Mouse (Mus musculus) c-Kit-positive CD71-negative TER-119-negative erythroid progenitor cells, embryonic 14.5 days (primary cell): ENCODE results near the gene Ppil2.

Source experiments
- DNase-seq: peaks from one replicate; pipeline ENCODE4 v3.0.0-alpha.2; 2013; ENCODE audit warnings: low read depth

Gene Ppil2

GRCm38 (mm10) chr16:17110771-17111743 is at the start of gene Ppil2:
Gene Ppil2 (minus strand): TSS chr16:17111257.
- DNase-seq = no peak

- no peak for DNase-seq
These were observed 43.3 kb upstream of the Ppil2 start for GRCm38 (mm10) chr16:17154346-17154745.

GRCm38 (mm10) chr16:17151874-17152273 is 40.8 kb upstream of the Ppil2 start:
- DNase-seq = no peak

GRCm38 (mm10) chr16:17150520-17151258 is 39.6 kb upstream of the Ppil2 start:
- no peak for DNase-seq

GRCm38 (mm10) chr16:17148084-17148483 is 37.0 kb upstream of the Ppil2 start:
- no peak for DNase-seq

- no peak for DNase-seq
These were observed 36.4 kb upstream of the Ppil2 start for GRCm38 (mm10) chr16:17147391-17147929.

- peak; percentile 81 for DNase-seq
These were observed 35.7 kb upstream of the Ppil2 start, which contains the start of gene Ccdc116 for GRCm38 (mm10) chr16:17146772-17147235. Gene Ccdc116 (minus strand): TSS chr16:17147229.

- no peak for DNase-seq
These were observed 33.3 kb upstream of the Ppil2 start, which contains the start of gene Ydjc for GRCm38 (mm10) chr16:17144339-17144738. Gene Ydjc (plus strand): TSS chr16:17144621.

- DNase-seq = no peak
These were observed 26.3 kb upstream of the Ppil2 start for GRCm38 (mm10) chr16:17137355-17137754.

GRCm38 (mm10) chr16:17132906-17133200 is 21.8 kb upstream of the Ppil2 start:
- DNase-seq = no peak

GRCm38 (mm10) chr16:17132089-17132905 is 21.2 kb upstream of the Ppil2 start, which contains the start of gene Sdf2l1:
Gene Sdf2l1 (minus strand): TSS chr16:17132383.
- DNase-seq = peak; percentile 94

GRCm38 (mm10) chr16:17131191-17132088 is 20.4 kb upstream of the Ppil2 start:
- DNase-seq = no peak

GRCm38 (mm10) chr16:17127292-17127691 is 16.2 kb upstream of the Ppil2 start:
- no peak for DNase-seq

- DNase-seq = peak; percentile 81
These were observed 13.9 kb upstream of the Ppil2 start, which contains the start of gene 2610318N02Rik for GRCm38 (mm10) chr16:17124871-17125520. Gene 2610318N02Rik (minus strand): TSS chr16:17125167.

GRCm38 (mm10) chr16:17124119-17124870 is 13.2 kb upstream of the Ppil2 start:
- DNase-seq = no peak

- DNase-seq = no peak
These were observed 10.5 kb upstream of the Ppil2 start for GRCm38 (mm10) chr16:17121569-17121968.

GRCm38 (mm10) chr16:17117309-17117799 is 6.3 kb upstream of the Ppil2 start:
- no peak for DNase-seq

- DNase-seq = no peak
These were observed 6.5 kb downstream of the Ppil2 start for GRCm38 (mm10) chr16:17104600-17104999.
